Mouse (Mus musculus): ENCODE measurements around the gene Znhit1. TPM values are rescaled to one million over a fixed set of nuclear protein-coding genes. Genes with fewer than 3 reads are reported as not detected.
"Not testable (repeated sequence)": the region's sequence is repeated elsewhere in the genome, so short reads cannot be mapped to it uniquely, and the experiment has no call there.

Znhit1 gene
- polyA plus RNA-seq, 1 experiment from 2014 or later: 103 TPM

DNA sequence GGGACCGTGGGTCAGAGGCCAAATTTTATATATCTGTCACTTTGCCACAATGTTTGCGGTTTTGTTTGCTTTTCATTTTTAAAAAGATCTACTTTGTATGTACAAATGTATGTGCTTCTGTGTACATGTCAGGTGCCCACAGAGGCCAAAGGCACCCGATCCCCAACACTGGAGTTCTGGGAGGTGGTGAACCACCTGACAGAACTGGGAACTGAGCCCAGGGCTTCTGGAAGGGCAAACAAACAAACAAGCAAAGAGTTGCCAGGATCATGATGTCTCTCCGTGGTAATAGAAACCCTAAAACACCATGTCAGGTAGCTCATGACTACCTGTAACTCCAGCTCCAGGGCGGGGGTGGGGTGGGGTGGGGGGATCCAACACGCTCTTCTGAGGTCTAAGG, 27.8 kb downstream of the Znhit1 start:
- Histone ChIP-seq H3K9me3 (no peaks in the 10 kb centered on the region), H3K4me3 (no peak overlapping the region), H3K4me1 (peaks cover 24% of the 10 kb centered on the region), H3K36me3 (peaks cover 28% of the 10 kb centered on the region), H3K27ac (no peak overlapping the region), H3K27me3 (ENCODE audit: insufficient read depth, poor library complexity, severe bottlenecking) (no peaks in the 10 kb centered on the region)
- 88% methylated on average over 6 of the region's 6 CpGs for WGBS
- DNase-seq (ENCODE audit: low spot score): no peak

DNA sequence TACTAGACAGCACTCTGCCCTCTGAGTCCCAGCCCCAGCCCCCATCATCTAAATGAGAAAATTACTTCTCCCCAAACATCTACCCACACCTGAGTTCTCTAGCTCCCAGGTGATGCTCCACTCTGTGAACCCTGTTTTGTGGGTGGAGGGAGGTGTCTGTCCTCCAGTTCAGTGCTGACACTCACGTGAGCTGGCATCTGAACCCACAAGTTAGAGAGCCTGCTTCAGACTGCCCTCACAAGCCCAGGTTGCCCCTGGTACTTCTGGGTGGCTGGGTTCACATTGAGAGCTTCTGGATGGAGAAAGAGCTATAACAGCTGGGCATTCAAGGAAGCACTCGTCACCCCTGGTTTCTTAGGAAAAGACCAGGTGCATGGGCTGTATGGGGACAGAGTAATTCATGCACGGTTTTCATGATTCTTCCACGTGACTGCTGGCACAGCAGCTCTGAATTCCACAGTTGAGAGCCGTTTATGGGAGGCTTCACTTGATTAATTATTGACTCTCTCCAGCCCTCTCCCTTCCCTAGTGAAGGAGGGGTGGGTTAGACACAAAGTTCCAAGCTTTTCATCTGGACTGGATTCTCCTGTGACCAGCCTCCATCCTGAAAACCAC, 28.7 kb downstream of the Znhit1 start:
- Histone ChIP-seq H3K4me3 (no peak overlapping the region), H3K36me3 (peaks cover 18% of the 10 kb centered on the region), H3K27me3 (ENCODE audit: insufficient read depth, poor library complexity, severe bottlenecking) (no peaks in the 10 kb centered on the region), H3K4me1 (peaks cover 20% of the 10 kb centered on the region), H3K27ac (no peak overlapping the region), H3K9me3 (no peaks in the 10 kb centered on the region)
- WGBS: 85% methylated on average over 5 of the region's 5 CpGs
- DNase-seq (ENCODE audit: low spot score): no peak

DNA sequence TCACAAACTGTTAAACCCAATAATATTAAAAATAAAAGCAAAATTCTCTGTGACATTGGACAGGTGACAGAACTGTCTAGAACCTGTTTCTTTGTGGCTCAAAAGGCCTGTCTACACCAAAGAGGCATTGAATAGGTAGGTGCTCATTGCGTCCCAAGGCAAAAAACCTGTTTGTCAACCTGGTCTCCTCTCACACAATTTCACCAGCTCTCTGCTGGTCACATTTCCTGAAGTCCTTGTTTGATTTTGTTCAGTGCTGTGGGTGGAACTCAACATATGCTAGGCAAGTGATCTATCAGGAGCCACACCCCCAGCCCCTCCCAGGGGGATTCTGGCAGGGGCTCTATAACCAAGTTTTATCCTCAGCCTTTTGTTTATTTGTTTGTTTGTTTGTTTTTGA, 30.6 kb downstream of the Znhit1 start:
- Histone ChIP-seq H3K4me1 (peaks cover 16% of the 10 kb centered on the region), H3K9me3 (no peaks in the 10 kb centered on the region), H3K36me3 (peaks cover 6% of the 10 kb centered on the region), H3K4me3 (no peak overlapping the region), H3K27me3 (ENCODE audit: insufficient read depth, poor library complexity, severe bottlenecking) (no peaks in the 10 kb centered on the region), H3K27ac (no peak overlapping the region)
- 84% methylated on average over 1 of the region's 1 CpGs for WGBS
- DNase-seq (ENCODE audit: low spot score): no peak

DNA sequence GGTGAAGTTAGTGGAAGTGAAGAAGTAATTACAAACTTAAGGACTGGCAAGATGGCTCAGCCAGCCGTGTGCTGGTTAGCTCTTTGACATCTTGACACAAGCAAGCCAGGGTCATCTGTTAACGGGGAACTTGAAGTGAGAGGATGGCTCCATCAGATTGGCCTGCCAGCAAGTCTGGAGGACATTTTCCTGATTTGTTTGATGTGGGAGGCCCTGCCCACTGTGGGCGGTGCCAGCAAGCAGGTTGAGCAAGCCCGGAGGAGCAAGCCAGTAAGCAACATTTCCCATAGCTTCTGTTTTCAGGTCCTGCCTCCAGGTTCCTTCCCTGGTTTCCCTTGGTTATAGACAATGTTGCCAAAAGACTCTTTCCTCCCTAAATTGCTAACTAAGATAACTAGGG, 32.2 kb downstream of the Znhit1 start:
- no peak overlapping the region for H3K27ac ChIP-seq
- H3K4me3 ChIP-seq: no peak overlapping the region
- H3K27me3 ChIP-seq (ENCODE audit: insufficient read depth, poor library complexity, severe bottlenecking): no peaks in the 10 kb centered on the region
- peaks cover 7% of the 10 kb centered on the region for H3K4me1 ChIP-seq
- WGBS: 77% methylated on average over 4 of the region's 4 CpGs
- peaks cover 6% of the 10 kb centered on the region for H3K36me3 ChIP-seq
- no peaks in the 10 kb centered on the region for H3K9me3 ChIP-seq
- no peak for DNase-seq (ENCODE audit: low spot score)

DNA sequence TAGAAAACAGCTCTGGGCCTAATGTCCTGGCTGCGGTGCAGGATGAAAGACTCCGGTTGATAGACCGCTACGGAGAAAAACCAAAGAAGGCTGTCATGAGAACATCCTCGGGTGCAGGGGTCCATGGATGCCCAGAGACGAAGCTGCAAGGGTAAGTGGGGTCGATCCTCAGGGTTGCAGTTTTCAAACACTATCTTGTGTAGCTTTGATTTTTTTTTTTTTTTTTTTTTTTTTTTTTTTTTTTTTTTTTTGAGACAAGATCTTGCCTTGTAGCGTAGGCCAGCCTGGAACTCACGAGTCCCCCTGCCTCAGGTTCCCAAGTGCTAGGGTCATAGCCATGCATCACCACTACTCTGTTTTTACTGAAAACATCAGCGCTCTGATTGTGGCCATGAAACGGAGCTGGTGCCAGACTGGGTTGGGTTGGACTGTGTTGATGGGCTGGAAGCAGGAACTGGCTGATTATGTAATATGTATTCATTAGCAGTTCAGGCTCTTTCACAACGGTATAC, 34.3 kb downstream of the Znhit1 start:
- H3K27ac ChIP-seq: peak overlapping the region; percentile 86
- DNase-seq (ENCODE audit: low spot score): no peak

DNA sequence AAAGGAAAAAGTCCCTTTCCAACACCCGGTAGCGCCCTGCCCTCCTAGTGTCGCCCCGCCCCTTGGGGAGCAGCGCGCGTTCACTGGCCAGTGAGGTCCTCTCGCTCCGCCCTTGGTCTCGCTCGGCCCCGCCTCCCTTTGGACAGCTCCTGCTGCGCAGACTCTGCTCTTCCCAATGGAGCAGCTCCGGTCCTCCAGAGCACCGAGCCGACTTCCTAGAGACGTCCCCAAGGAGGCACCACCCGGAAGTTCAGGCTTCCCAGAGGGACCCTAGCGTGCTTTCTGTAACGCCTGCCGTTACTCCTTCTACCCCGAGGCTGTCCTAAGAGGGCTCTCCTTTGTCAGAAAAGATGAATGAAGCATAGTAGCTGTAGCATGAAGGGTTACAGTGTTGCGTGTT, 34.8 kb downstream of the Znhit1 start, which contains the start of gene Fis1:
TSS of gene Fis1 (plus strand) at position 261 of the 400 bp plus-strand sequence.
- Histone ChIP-seq H3K27ac (peak within 1 kb of the TSS; percentile 86), H3K4me3 (peak within 1 kb of the TSS; percentile 82), H3K36me3 (peaks cover 6% of the 10 kb centered on the region), H3K4me1 (peaks cover 7% of the 10 kb centered on the region), H3K9me3 (no peaks in the 10 kb centered on the region), H3K27me3 (ENCODE audit: insufficient read depth, poor library complexity, severe bottlenecking) (no peaks in the 10 kb centered on the region)
- under 1% methylated on average over 23 of the region's 23 CpGs for WGBS
- peak; percentile 99 for DNase-seq (ENCODE audit: low spot score)

More for the DNA sequence above, 34.3 kb downstream of the Znhit1 start:
- peaks cover 7% of the 10 kb centered on the region for H3K4me1 ChIP-seq
- 3% methylated on average over 12 of the region's 12 CpGs for WGBS
- H3K4me3 ChIP-seq: peak overlapping the region; percentile 82
- no peaks in the 10 kb centered on the region for H3K9me3 ChIP-seq
- no peaks in the 10 kb centered on the region for H3K27me3 ChIP-seq (ENCODE audit: insufficient read depth, poor library complexity, severe bottlenecking)
- H3K36me3 ChIP-seq: peaks cover 6% of the 10 kb centered on the region

DNA sequence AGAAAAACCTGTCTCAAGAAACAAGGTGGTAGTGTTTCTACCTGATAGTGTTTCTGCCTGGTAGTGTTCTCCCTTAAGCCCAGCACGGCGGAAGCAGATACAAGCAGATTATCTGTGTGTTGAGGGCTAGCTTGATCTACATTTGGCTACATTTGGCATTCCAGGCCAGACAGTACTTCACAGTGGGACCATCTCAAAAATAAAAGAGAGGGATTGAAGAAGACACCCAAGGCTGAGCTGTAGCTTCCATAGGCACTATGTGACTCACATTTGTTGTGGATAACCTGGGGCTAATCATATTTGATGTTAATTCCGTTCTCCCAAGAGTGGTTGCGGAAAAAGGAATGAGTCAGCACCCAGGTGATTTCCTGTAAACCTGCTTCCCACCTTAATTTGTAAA, 35.7 kb downstream of the Znhit1 start:
- Histone ChIP-seq H3K27me3 (ENCODE audit: insufficient read depth, poor library complexity, severe bottlenecking) (no peaks in the 10 kb centered on the region), H3K36me3 (peaks cover 6% of the 10 kb centered on the region), H3K27ac (no peak overlapping the region), H3K4me1 (peaks cover 7% of the 10 kb centered on the region), H3K9me3 (no peaks in the 10 kb centered on the region), H3K4me3 (no peak overlapping the region)
- DNase-seq (ENCODE audit: low spot score): no peak
- WGBS: 73% methylated on average over 4 of the region's 4 CpGs

DNA sequence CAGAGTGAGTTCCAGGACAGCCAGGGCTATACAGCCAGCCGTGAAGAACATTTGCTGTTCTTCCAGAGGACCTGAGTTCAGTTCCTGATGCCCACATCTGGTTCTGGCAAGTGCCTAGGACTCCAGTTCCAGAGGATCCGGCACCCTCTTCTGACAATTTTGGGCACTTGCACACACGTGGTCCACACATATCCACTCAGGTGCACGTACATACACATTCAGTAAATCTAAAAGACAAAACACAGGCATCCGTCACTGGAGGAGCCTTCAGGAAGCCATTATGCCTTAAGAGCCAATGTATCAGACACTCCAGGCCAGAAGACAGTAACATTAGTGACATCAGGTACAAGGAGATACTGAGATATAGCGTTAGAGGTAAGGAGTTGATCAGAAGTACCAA, 37.3 kb downstream of the Znhit1 start:
- Histone ChIP-seq H3K27me3 (ENCODE audit: insufficient read depth, poor library complexity, severe bottlenecking) (no peaks in the 10 kb centered on the region), H3K9me3 (no peaks in the 10 kb centered on the region), H3K4me1 (peaks cover 7% of the 10 kb centered on the region), H3K36me3 (no peaks in the 10 kb centered on the region), H3K4me3 (no peak overlapping the region), H3K27ac (no peak overlapping the region)
- WGBS: 81% methylated on average over 6 of the region's 6 CpGs
- no peak for DNase-seq (ENCODE audit: low spot score)

DNA sequence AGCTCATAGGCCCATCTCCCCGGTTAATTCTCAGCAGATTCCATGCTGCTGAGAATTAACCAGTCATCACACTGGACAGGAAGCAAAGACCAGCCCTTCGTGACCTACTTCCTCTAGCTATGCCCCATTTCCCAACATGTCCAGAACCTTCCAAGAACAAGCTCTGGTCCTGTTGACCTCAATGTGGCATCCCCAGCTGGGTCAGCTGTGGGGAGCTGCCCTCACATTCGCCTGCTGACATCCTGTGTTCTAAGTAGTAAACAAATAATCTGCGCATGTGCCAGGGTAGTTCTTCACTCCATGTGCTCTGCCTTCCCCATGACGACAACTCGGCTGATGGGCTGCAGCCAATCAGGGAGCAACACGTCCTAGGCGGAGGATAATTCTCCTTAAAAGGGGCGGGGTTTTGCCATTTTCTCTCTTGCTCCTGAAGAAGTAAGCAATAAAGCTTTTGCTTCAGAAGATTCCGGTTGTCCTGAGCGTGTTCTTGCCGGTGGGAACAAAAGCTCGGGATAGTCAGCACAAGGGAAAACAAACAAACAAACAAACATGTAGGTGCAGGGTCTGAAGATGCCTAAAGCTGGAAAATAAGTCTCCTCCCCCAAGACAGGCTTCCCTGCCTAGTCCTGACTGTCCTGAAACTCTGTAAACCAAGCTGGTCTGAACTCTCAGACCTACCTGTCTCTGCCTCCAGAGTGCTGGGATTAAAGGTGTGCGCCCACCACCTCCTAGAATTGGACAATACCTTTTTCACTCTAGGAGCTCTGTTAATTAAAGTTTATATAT, 38.1 kb downstream of the Znhit1 start:
- 85% methylated on average over 14 of the region's 14 CpGs for WGBS
- not testable (repeated sequence) for H3K9me3 ChIP-seq; DNase-seq (ENCODE audit: low spot score); H3K27ac ChIP-seq; H3K36me3 ChIP-seq; H3K27me3 ChIP-seq (ENCODE audit: insufficient read depth, poor library complexity, severe bottlenecking); H3K4me3 ChIP-seq; H3K4me1 ChIP-seq

DNA sequence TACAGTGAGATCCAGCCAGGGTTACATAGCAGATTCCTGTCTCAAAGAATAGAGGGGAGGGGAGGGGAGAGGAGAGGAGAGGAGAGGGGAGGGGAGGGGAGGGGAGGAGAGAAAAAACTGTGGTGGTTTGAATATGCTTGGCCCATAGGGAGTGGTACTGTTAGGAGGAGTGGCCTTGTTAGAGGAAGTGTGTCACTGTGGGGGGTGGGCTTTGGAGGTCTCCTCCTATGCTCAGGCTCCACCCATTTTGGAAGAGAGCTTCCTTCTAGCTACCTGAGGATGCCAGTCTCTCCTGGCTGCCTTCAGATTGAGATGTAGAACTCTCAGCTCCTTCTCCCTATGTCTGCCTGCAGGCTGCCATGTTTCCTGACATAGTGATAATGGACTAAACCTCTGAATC, 39.9 kb downstream of the Znhit1 start:
- Histone ChIP-seq H3K9me3 (no peaks in the 10 kb centered on the region), H3K27me3 (ENCODE audit: insufficient read depth, poor library complexity, severe bottlenecking) (no peaks in the 10 kb centered on the region), H3K4me3 (no peak overlapping the region), H3K36me3 (no peaks in the 10 kb centered on the region), H3K27ac (no peak overlapping the region), H3K4me1 (no peaks in the 10 kb centered on the region)
- DNase-seq (ENCODE audit: low spot score): no peak

DNA sequence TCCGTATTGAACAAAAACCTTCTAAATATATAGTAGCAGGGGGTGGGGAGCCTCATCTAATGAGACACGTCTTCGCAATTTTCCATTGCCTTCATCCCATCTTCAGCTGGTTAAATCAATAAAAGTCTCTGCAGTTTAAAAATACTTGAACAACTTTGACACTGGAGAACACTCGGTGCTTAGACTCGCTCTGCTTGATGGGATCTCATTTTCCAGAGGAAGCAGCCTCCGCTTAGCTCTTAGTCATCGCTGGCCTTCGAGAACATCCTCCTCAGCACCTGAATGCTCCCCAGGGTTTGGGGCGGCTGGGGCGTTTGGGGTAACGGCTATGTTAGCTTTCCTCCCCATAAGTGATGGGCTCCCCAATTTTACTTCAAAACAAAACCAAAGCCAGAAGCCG, 42.7 kb downstream of the Znhit1 start:
- Histone ChIP-seq H3K4me3 (no peak overlapping the region), H3K36me3 (no peaks in the 10 kb centered on the region), H3K9me3 (no peaks in the 10 kb centered on the region), H3K27ac (no peak overlapping the region), H3K27me3 (ENCODE audit: insufficient read depth, poor library complexity, severe bottlenecking) (no peaks in the 10 kb centered on the region), H3K4me1 (peaks cover 4% of the 10 kb centered on the region; the same call in 1 of the 2 replicates)
- DNase-seq (ENCODE audit: low spot score): no peak
- 73% methylated on average over 12 of the region's 12 CpGs for WGBS

DNA sequence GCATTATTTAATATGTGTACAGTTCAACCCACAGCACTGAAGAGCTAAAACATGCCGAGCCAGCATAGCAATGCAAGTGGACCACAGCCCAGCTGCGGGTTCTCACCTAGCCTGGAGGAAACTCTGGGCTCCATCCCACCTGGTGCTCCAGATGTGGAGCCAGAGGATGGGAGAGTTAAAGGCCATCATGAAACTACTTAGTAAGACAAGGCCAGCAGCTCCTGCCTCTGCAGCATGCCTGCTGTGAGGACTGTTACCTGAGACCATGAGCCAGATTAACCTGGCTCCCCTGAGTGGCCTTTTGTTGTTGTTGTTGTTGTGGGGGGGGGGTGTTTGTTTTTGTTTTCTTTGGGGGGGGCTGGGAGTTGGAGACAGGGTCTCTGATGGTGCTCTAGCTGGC, 44.4 kb downstream of the Znhit1 start:
- Histone ChIP-seq H3K36me3 (no peaks in the 10 kb centered on the region), H3K27me3 (ENCODE audit: insufficient read depth, poor library complexity, severe bottlenecking) (no peaks in the 10 kb centered on the region), H3K4me3 (no peak overlapping the region), H3K9me3 (0 out of 2 replicates have a peak, but pooled peaks cover 2% of the 10 kb centered on the region), H3K4me1 (peaks cover 4% of the 10 kb centered on the region; the same call in 1 of the 2 replicates), H3K27ac (no peak overlapping the region)
- WGBS: 68% methylated on average over 2 of the region's 2 CpGs
- no peak for DNase-seq (ENCODE audit: low spot score)

DNA sequence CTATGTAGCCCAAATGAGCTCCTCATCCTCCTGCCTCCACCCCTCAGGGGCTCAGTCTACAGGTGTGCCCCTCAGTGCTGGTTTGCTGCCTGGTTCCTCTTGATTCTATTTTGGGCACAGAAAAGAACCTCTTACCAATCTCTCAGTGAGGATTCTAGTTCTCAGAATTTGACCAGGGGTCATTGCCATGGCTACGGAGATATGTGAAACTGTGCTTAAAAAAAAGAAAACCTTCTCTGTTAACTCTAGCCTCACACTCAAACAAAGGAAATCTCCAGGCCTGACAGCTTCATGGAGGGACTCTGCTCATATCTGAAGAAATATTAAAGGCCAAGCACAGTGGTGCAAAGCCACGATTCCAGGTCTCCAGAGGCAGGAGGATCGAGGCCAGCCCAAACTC, 45.0 kb downstream of the Znhit1 start:
- Histone ChIP-seq H3K4me3 (no peak overlapping the region), H3K27me3 (ENCODE audit: insufficient read depth, poor library complexity, severe bottlenecking) (no peaks in the 10 kb centered on the region), H3K4me1 (peaks cover 4% of the 10 kb centered on the region; the same call in 1 of the 2 replicates), H3K9me3 (0 out of 2 replicates have a peak, but pooled peaks cover 2% of the 10 kb centered on the region), H3K27ac (no peak overlapping the region), H3K36me3 (no peaks in the 10 kb centered on the region)
- 74% methylated on average over 3 of the region's 3 CpGs for WGBS
- no peak for DNase-seq (ENCODE audit: low spot score)
